Mouse (Mus musculus) midbrain, postnatal 0 days (tissue): ENCODE measurements around the gene Hdgf. TPM values are rescaled to one million over a fixed set of nuclear protein-coding genes. Genes with fewer than 3 reads are reported as not detected.

Source experiments
- ATAC-seq: fragments of 200-750 bp; cut with Nextera tagmentation; 2 replicates; pipeline ENCODE4 v1.8.0; 2017; ENCODE audit warnings: moderate number of reproducible peaks, mild to moderate bottlenecking, moderate TSS enrichment, moderate library complexity; ENCODE audit not compliant: low FRiP score
- DNase-seq: peaks from one replicate; pipeline ENCODE4 v3.0.0-alpha.2; 2015; ENCODE audit warnings: low spot score
- H3K27ac ChIP-seq: fragments of 300-500 bp; sonication (generic); 2 replicates; pipeline ENCODE4 v1.5.1; 2014; ENCODE audit warnings: low read depth, mild to moderate bottlenecking, low read length, mixed read lengths
- H3K27me3 ChIP-seq: fragments of 300-500 bp; sonication (generic); 2 replicates; pipeline ENCODE4 v1.6.1; 2014; ENCODE audit warnings: low read length, control low read depth, mixed read lengths; ENCODE audit not compliant: insufficient read depth
- H3K36me3 ChIP-seq: fragments of 300-500 bp; sonication (generic); 2 replicates; pipeline ENCODE4 v1.6.1; 2014; ENCODE audit warnings: low read length, control low read depth, mixed read lengths; ENCODE audit not compliant: insufficient read depth
- H3K4me1 ChIP-seq: fragments of 300-500 bp; sonication (generic); 2 replicates; pipeline ENCODE4 v1.6.1; 2014; ENCODE audit warnings: mild to moderate bottlenecking, control low read depth, antibody characterized with exemption, low read length, mixed read lengths; ENCODE audit not compliant: insufficient read depth
- H3K4me2 ChIP-seq: fragments of 300-500 bp; sonication (generic); 2 replicates; pipeline ENCODE4 v1.6.1; 2014; ENCODE audit warnings: low read depth, mild to moderate bottlenecking, low read length, mixed read lengths; ENCODE audit not compliant: poor library complexity, severe bottlenecking
- H3K4me3 ChIP-seq: fragments of 300-500 bp; sonication (generic); 2 replicates; pipeline ENCODE4 v1.5.1; 2014; ENCODE audit warnings: low read depth, mild to moderate bottlenecking, low read length, moderate library complexity
- H3K9ac ChIP-seq: fragments of 300-500 bp; sonication (generic); replicated peaks from 2 replicates; pipeline ENCODE4 v1.6.1; 2014; ENCODE audit warnings: mild to moderate bottlenecking, low read length, moderate library complexity, mixed read lengths; ENCODE audit not compliant: poor library complexity, severe bottlenecking
- H3K9me3 ChIP-seq: fragments of 300-500 bp; sonication (generic); 2 replicates; pipeline ENCODE4 v1.6.1; 2016; ENCODE audit warnings: low read length, control low read depth
- CTCF ChIP-seq: IDR thresholded peaks from 2 replicates; pipeline ENCODE4 v1.5.1; 2016; ENCODE audit warnings: antibody characterized with exemption, mild to moderate bottlenecking
- WGBS: fragments of 180-500 bp; shearing (Covaris S2); extraction: QIAGEN DNeasy Blood & Tissue Kit; methylation state at CpG from one replicate; pipeline ENCODE4 v1.1.7; 2014; 5-methylcytosine and 5-hydroxymethylcytosine counted together
- polyA plus RNA-seq: library from polyadenylated mRNA; unstranded; fragments of >200 nt; fragmentation: Nextera tagmentation; extraction: Ambion mirVana; gene quantifications from 2 replicates; pipeline ENCODE4 v1.2.1, GENCODE M21; 2015
- total RNA-seq: library from RNA; depleted of rRNA; stranded (reverse); fragments of >200 nt; gene quantifications from 2 replicates; pipeline ENCODE4 v1.2.3, GENCODE M21; 2014

Hdgf gene
- total and polyA plus RNA-seq, 2 experiments from 2014 or later = 86.5 to 135 TPM

DNA sequence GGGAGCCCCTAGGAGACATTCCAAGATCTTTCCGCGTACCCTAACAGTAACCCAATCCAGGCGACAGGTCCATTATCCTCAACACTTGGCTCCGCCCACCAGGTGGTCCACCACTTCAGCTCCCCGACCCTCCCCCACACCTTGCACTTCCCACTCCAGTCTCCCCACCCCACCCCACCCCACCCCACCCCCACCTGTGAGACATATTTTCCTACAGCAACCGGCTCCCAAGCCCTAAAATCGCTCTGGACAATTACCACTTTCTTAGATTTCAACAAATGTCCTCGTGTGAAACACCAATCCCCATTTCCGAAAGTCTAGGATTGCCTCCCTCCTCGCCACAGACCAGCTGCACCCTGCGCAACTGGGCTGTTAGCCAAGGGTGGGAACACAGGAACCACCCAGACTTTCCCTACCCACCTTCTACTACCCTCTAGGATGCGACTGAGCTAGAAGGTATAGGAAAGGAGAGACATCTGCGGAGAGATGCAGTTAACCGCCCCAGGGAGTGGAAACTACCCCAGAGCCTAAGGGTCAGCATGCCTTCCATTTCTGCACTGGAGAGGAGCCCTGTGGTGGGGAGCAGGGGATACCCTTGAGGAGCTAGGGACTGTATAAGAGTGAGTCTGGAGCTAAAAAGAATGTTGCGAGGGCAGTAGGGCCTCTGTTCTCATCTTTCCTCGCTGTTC is 43.3 kb downstream of the Hdgf start:
- H3K9ac ChIP-seq = no peak overlapping the region
- TF ChIP-seq CTCF = no peak

GRCm38 (mm10) chr3:87949955-87950515 is 43.9 kb downstream of the Hdgf start:
- no peak for TF ChIP-seq CTCF
- no peak overlapping the region for H3K4me3 ChIP-seq
- peaks cover 14% of the 10 kb centered on the region for H3K4me1 ChIP-seq
- 0 out of 2 replicates have a peak, but pooled peaks cover 4% of the 10 kb centered on the region for H3K27me3 ChIP-seq
- no peak for DNase-seq
- H3K4me2 ChIP-seq = no peak overlapping the region
- no peak overlapping the region for H3K27ac ChIP-seq
- ATAC-seq = no peak
- no peak overlapping the region for H3K9ac ChIP-seq
- no peaks in the 10 kb centered on the region for H3K36me3 ChIP-seq
- H3K9me3 ChIP-seq = no peaks in the 10 kb centered on the region
- 24% methylated on average over 13 of the region's 13 CpGs for WGBS

More for the DNA sequence above, 43.3 kb downstream of the Hdgf start:
- Histone ChIP-seq H3K27me3 (0 out of 2 replicates have a peak, but pooled peaks cover 4% of the 10 kb centered on the region), H3K9me3 (no peaks in the 10 kb centered on the region), H3K4me2 (0 out of 2 replicates have a peak overlapping the region, but pooled peaks have one; percentile 64), H3K4me3 (no peak overlapping the region), H3K4me1 (peaks cover 14% of the 10 kb centered on the region), H3K36me3 (no peaks in the 10 kb centered on the region), H3K27ac (no peak overlapping the region)
- DNase-seq = no peak
- no peak for ATAC-seq
- 27% methylated on average over 16 of the region's 16 CpGs for WGBS

DNA sequence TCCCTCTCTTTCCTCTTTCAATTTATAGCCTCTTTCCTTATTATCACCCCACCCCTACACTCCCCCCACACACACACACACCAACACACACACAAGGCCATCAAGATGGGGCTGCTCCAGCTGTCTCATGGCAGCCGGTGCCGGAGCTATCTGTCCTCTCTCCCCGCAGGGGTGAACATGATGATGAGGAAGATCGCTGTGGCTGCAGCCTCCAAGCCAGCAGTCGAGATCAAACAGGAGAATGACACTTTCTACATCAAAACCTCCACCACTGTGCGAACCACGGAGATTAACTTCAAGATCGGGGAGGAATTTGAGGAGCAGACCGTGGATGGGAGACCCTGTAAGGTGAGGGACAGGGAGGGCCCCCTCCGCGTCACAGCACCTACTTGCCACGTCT is 45.8 kb downstream of the Hdgf start:
- no peak for TF ChIP-seq CTCF
- whole genome bisulfite sequencing = 20% methylated on average over 12 of the region's 12 CpGs
- ATAC-seq (peak; percentile 6; the same call in 1 of the 2 replicates), DNase-seq (no peak)
- Histone ChIP-seq H3K9me3 (no peaks in the 10 kb centered on the region), H3K4me2 (peak overlapping the region; percentile 25), H3K27me3 (0 out of 2 replicates have a peak, but pooled peaks cover 4% of the 10 kb centered on the region), H3K4me3 (peak overlapping the region; percentile 3; the same call in 1 of the 2 replicates), H3K27ac (no peak overlapping the region), H3K36me3 (no peaks in the 10 kb centered on the region), H3K9ac (no peak overlapping the region; the same call in 1 of the 2 replicates), H3K4me1 (peaks cover 14% of the 10 kb centered on the region)

DNA sequence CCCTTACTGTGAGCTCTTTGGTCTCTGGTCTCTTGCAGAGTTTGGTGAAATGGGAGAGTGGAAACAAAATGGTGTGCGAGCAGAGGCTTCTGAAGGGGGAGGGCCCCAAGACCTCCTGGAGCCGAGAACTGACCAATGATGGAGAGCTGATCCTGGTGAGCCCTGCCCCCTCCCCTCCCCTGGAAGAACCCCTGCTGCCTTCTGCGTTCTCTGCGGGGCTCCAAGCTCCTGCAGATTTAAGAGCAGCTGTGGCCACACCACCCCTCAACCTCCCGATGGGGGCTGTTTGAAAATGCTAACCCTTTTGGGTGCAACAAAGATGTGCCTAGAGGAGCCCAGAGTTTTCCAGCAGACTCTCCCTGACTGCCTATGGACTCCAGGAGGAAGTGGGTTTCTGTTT is 46.3 kb downstream of the Hdgf start:
- H3K4me2 ChIP-seq = peak overlapping the region; percentile 25
- H3K4me3 ChIP-seq = peak overlapping the region; percentile 3; the same call in 1 of the 2 replicates
- no peak overlapping the region for H3K9ac ChIP-seq
- H3K36me3 ChIP-seq = no peaks in the 10 kb centered on the region
- no peak for TF ChIP-seq CTCF
- peak; percentile 47; the same call in 1 of the 2 replicates for ATAC-seq
- 0 out of 2 replicates have a peak, but pooled peaks cover 4% of the 10 kb centered on the region for H3K27me3 ChIP-seq
- no peaks in the 10 kb centered on the region for H3K9me3 ChIP-seq
- peak overlapping the region; percentile 6; the same call in 1 of the 2 replicates for H3K27ac ChIP-seq
- DNase-seq = peak; percentile 63
- H3K4me1 ChIP-seq = peaks cover 10% of the 10 kb centered on the region
- WGBS = 4% methylated on average over 4 of the region's 5 CpGs

- H3K36me3 ChIP-seq = no peaks in the 10 kb centered on the region
- no peak for ATAC-seq
- no peaks in the 10 kb centered on the region for H3K9me3 ChIP-seq
- H3K9ac ChIP-seq = no peak overlapping the region
- no peak overlapping the region for H3K4me2 ChIP-seq
- WGBS = 5% methylated on average over 1 of the region's 1 CpGs
- DNase-seq = no peak
- H3K4me3 ChIP-seq = no peak overlapping the region
- H3K27me3 ChIP-seq = 0 out of 2 replicates have a peak, but pooled peaks cover 3% of the 10 kb centered on the region
- no peak for TF ChIP-seq CTCF
- H3K4me1 ChIP-seq = no peaks in the 10 kb centered on the region
- H3K27ac ChIP-seq = no peak overlapping the region
These were observed 51.9 kb downstream of the Hdgf start for GRCm38 (mm10) chr3:87958056-87958455.

DNA sequence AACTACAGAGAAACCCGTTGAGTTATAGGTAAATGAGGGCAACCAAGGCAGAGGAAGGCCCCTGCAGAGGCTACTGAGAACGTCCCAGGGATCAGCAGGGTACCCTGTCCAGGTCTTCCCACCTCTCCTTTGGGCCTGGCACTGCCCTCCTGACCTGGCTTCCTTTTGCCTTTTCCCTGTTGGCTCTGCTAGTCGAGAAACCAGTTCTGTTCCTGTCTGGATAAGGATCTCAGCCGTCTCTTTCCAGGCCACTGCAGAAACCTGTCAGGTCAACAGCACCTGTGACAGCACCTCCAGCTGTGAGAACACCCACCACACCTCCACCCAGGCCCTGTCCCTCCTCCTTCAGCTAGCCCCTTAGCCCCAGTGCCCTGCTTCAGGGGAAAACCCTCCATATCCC is 52.4 kb downstream of the Hdgf start:
- Histone ChIP-seq H3K4me1 (no peaks in the 10 kb centered on the region), H3K36me3 (no peaks in the 10 kb centered on the region), H3K27me3 (0 out of 2 replicates have a peak, but pooled peaks cover 3% of the 10 kb centered on the region), H3K27ac (no peak overlapping the region), H3K4me3 (no peak overlapping the region), H3K9ac (no peak overlapping the region), H3K4me2 (no peak overlapping the region), H3K9me3 (no peaks in the 10 kb centered on the region)
- no peak for TF ChIP-seq CTCF
- 42% methylated on average over 4 of the region's 4 CpGs for WGBS
- DNase-seq = no peak
- ATAC-seq = no peak
